Mouse (Mus musculus): ENCODE measurements at regions not wholly inside any gene's neighbourhood (a gene's known extent, or its start where the extent isn't known, plus 50 kb on each side); places are given as distances from the start of the nearest gene placed in this dataset.

- H3K79me2 ChIP-seq (replicated peaks; ENCODE audit: control insufficient read depth, extremely low read depth, insufficient read depth, poor library complexity, severe bottlenecking): no peaks in the 10 kb centered on the region
- no peak overlapping the region for H3K27ac ChIP-seq (ENCODE audit: insufficient read depth, low read depth)
- no peaks in the 10 kb centered on the region for H3K4me1 ChIP-seq (ENCODE audit: control insufficient read depth in 1 of 2, insufficient read depth in 2 of 2)
- no peaks in the 10 kb centered on the region for H3K36me3 ChIP-seq (replicated peaks in 1 of 2; ENCODE audit: control insufficient read depth in 1 of 2, insufficient read depth in 1 of 2, low read length in 1 of 2)
- in situ Hi-C loops (cut with MboI; ENCODE audit: low pct_ligation_motif_present, low pct_unique_long_range_greater_than_20kb, low sequenced_read_pairs) (no loop called here), dilution Hi-C loops (cut with MboI; ENCODE audit: extremely low pct_ligation_motif_present, extremely low pct_unique_long_range_greater_than_20kb, low sequenced_read_pairs) (no loop called here)
- TF ChIP-seq ETS1 (conservative IDR thresholded peaks at IDR 0.05; ENCODE audit: low read depth, low read length) (no peak), MEF2A (IDR thresholded peaks at IDR 0.05; ENCODE audit: borderline replicate concordance, low read depth, low read length) (no peak), SIN3A (IDR thresholded peaks at IDR 0.05; ENCODE audit: low read length) (no peak), CHD1 (IDR thresholded peaks at IDR 0.05; ENCODE audit: low read depth, low read length) (no peak), RAD21 (IDR thresholded peaks at IDR 0.05; ENCODE audit: low read depth, low read length) (no peak), PAX5 (IDR thresholded peaks at IDR 0.05; ENCODE audit: low read length) (no peak), MXI1 (IDR thresholded peaks at IDR 0.05; ENCODE audit: low read depth, low read length) (no peak), SMC3 (IDR thresholded peaks at IDR 0.05; ENCODE audit: low read depth, low read length) (no peak), IRF4 (IDR thresholded peaks at IDR 0.05; ENCODE audit: low read depth, low read length) (no peak), TCF12 (IDR thresholded peaks at IDR 0.05; ENCODE audit: low read depth, low read length) (no peak), JUND (conservative IDR thresholded peaks at IDR 0.05; ENCODE audit: low read depth, low read length) (no peak), MAFK (IDR thresholded peaks at IDR 0.05; ENCODE audit: insufficient replicate concordance, low read length) (no peak), RCOR1 (conservative IDR thresholded peaks at IDR 0.05; ENCODE audit: low read depth, low read length) (no peak), CTCF (conservative IDR thresholded peaks at IDR 0.05 in 1 of 2, IDR thresholded peaks at IDR 0.05 in 1 of 2; ENCODE audit: low read depth in 2 of 2, low read length in 2 of 2) (no peak), NRF1 (IDR thresholded peaks at IDR 0.05; ENCODE audit: low read depth, low read length) (no peak), CHD2 (IDR thresholded peaks at IDR 0.05; ENCODE audit: low read length) (no peak), MYC (IDR thresholded peaks at IDR 0.05; ENCODE audit: low read depth, low read length) (no peak), POLR2A (IDR thresholded peaks at IDR 0.05; ENCODE audit: low read depth, low read length) (no peak), MAX (IDR thresholded peaks at IDR 0.05; ENCODE audit: low read length) (no peak), ZC3H11A (IDR thresholded peaks at IDR 0.05; ENCODE audit: low read depth, low read length) (no peak)
- no peaks in the 10 kb centered on the region for H3K27me3 ChIP-seq (replicated peaks)
- H3K4me3 ChIP-seq (replicated peaks in 1 of 3; ENCODE audit: low read depth in 2 of 3, low read length in 2 of 3, poor library complexity in 1 of 3): no peak overlapping the region
- no peak overlapping the region for H3K9ac ChIP-seq (ENCODE audit: insufficient read depth, low read depth)
- no peak overlapping the region for H3K4me2 ChIP-seq (ENCODE audit: insufficient read depth, low read depth, poor library complexity, severe bottlenecking)
- no peak for DNase-seq (ENCODE audit: extremely low read depth)
- H3K9me3 ChIP-seq (replicated peaks; ENCODE audit: low read length): peaks cover 24% of the 10 kb centered on the region
Observed at GRCm38 (mm10) chr1:98788528-98788927, 367.6 kb downstream of the Slco6d1 start.

GRCm38 (mm10) chr1:98793320-98793719, 372.4 kb downstream of the Slco6d1 start:
- H3K4me3 ChIP-seq (replicated peaks in 1 of 3; ENCODE audit: low read depth in 2 of 3, low read length in 2 of 3, poor library complexity in 1 of 3): no peak overlapping the region
- no peaks in the 10 kb centered on the region for H3K36me3 ChIP-seq (replicated peaks in 1 of 2; ENCODE audit: control insufficient read depth in 1 of 2, insufficient read depth in 1 of 2, low read length in 1 of 2)
- in situ Hi-C loops (cut with MboI; ENCODE audit: low pct_ligation_motif_present, low pct_unique_long_range_greater_than_20kb, low sequenced_read_pairs) (no loop called here), dilution Hi-C loops (cut with MboI; ENCODE audit: extremely low pct_ligation_motif_present, extremely low pct_unique_long_range_greater_than_20kb, low sequenced_read_pairs) (no loop called here)
- no peak overlapping the region for H3K4me2 ChIP-seq (ENCODE audit: insufficient read depth, low read depth, poor library complexity, severe bottlenecking)
- TF ChIP-seq GABPA (IDR thresholded peaks at IDR 0.05; ENCODE audit: insufficient replicate concordance, low read depth, low read length) (no peak), PAX5 (IDR thresholded peaks at IDR 0.05; ENCODE audit: low read length) (no peak), UBTF (IDR thresholded peaks at IDR 0.05; ENCODE audit: low read depth, low read length) (no peak), POLR2AphosphoS2 (IDR thresholded peaks at IDR 0.05; ENCODE audit: low read depth, low read length) (no peak), USF1 (IDR thresholded peaks at IDR 0.05; ENCODE audit: low read depth, low read length) (no peak)
- no peaks in the 10 kb centered on the region for H3K27me3 ChIP-seq (replicated peaks)
- H3K4me1 ChIP-seq (ENCODE audit: control insufficient read depth in 1 of 2, insufficient read depth in 2 of 2): no peaks in the 10 kb centered on the region
- no peaks in the 10 kb centered on the region for H3K79me2 ChIP-seq (replicated peaks; ENCODE audit: control insufficient read depth, extremely low read depth, insufficient read depth, poor library complexity, severe bottlenecking)
- peaks cover 15% of the 10 kb centered on the region for H3K9me3 ChIP-seq (replicated peaks; ENCODE audit: low read length)
- no peak overlapping the region for H3K9ac ChIP-seq (ENCODE audit: insufficient read depth, low read depth)
- H3K27ac ChIP-seq (ENCODE audit: insufficient read depth, low read depth): no peak overlapping the region
- no peak for DNase-seq (ENCODE audit: extremely low read depth)
